Mouse (Mus musculus) E14TG2a.4 (cell line): ENCODE data around the gene Slc6a18.

Experiments used
- CTCF ChIP-seq: conservative IDR thresholded peaks from 2 replicates; pipeline ENCODE4 v1.5.1; 2014; ENCODE audit warnings: low read length
- NANOG ChIP-seq: IDR thresholded peaks from 2 replicates; pipeline ENCODE4 v1.6.1; 2014; ENCODE audit warnings: borderline replicate concordance, low read length, mixed read lengths
- POU5F1 ChIP-seq: IDR thresholded peaks from 2 replicates; pipeline ENCODE4 v1.6.1; 2014; ENCODE audit warnings: low read length, borderline replicate concordance

DNA sequence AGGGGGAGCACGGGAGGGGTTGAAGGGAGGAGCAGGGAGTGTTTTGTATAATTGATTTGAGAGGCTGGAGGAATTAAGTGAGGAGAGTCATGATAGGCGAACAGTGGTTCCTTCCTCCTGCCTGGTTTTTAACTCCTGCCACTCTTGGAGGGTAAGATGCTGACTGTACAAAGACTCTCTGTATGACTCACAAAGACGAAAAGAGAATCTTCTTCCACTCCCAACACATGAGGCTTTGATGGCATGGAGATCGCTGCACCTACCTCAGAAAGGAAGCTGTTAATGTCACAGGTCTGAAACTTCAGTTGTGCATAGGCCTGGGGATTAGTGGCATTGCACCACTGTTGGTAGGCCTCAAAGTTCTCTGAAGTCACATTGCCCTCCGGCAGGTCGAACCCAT, 7.7 kb upstream of the Slc6a18 start:
- TF ChIP-seq CTCF (no peak), POU5F1 (no peak), NANOG (no peak)
